Mouse (Mus musculus): ENCODE measurements at regions not wholly inside any gene's neighbourhood (a gene's known extent, or its start where the extent isn't known, plus 50 kb on each side); places are given as distances from the start of the nearest gene placed in this dataset.

DNA sequence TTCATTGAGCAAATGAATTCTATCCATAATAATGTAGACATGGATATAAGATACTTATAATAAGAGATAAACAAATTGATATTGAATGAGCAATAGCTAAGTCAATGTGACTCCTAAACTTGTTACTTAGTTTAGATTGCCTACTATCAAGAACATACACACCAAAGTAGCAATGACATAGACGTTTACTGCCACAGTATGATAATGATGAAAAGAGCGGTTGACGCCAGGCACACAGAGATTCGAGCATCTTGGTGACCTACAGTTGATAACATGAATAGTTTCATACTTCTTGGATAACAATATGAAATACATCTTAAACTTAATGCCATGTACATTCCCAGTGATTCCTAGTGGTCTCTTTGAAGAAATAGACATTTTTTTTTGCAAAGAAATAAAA lies 55.9 kb upstream of the Tbc1d2b start:
- DNase-seq (ENCODE audit: low read depth), result no peak
